Mouse (Mus musculus) thymus, postnatal 14 days (tissue): ENCODE results near the gene Ddx58.

ENCODE experiments used
- DNase-seq: peaks from one replicate; pipeline ENCODE4 v3.0.0; 2021

Gene Ddx58

GRCm38 (mm10) chr4:40239409-40240271, at the start of gene Ddx58:
TSS of gene Ddx58 (minus strand) at chr4:40239828.
- peak; percentile 41 for DNase-seq

DNA sequence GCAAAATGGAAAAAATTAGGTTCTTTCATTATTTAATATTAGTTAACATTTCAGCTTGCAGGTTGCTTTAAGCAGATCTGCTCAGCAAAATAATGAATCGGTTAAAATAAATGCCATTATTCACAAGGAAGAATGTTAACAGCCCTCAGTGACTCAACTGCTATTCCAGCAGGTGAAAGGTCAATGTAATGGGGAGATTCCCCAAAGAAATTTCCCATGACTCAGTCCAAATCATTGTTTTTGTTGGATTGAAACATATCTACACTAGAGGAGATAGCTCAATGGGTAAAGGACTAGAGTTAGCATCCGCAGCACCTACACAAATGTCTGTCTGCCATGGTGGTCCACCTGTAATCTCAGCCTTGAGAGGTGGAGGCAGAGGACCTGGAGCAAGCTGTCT, 49.4 kb upstream of the Ddx58 start:
- DNase-seq: no peak

DNA sequence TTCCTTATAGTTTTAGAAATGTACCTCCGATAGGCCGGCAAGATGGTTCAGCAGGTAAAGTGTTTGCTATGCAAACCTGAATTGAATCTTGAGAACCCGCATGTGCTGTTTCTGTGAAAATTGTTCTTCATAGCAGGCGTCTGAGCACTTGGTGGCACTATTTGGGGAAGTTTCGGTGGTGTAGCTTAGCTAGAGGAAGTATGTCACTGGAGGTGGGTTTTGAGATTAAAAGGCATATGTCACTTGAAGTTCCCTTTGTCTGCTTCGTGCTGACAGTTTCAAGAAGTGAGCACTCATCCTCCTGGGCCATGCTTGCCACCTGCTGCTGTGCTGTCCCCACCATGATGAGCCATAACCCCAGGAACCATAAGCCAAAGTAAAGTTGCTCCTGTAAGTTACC, 47.8 kb upstream of the Ddx58 start:
- DNase-seq: no peak

GRCm38 (mm10) chr4:40285582-40285981, 46.0 kb upstream of the Ddx58 start:
- peak; percentile 78 for DNase-seq

- DNase-seq: peak; percentile 95
Observed at GRCm38 (mm10) chr4:40279276-40279900, 39.8 kb upstream of the Ddx58 start, which contains the start of gene Ndufb6. TSS of gene Ndufb6 (minus strand) at chr4:40279421.

DNA sequence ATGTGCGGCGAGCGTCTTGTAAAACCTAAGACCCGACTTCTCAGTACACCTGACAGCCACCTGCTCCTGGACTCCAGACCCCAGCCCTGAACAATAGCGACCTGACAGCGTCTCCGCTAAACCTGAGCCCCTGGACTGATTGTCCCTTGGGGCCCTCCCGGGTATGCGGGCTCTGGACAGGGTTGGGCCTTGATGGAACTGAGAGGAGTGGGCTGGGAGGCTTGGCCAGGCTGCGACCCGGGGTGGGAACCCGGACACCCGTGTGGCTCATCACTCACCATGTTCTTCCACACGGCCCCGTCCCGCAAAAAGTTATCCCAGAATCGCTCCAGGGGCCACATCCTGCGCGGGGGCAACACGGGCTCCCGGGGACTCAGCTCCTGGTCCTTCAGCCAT, 39.2 kb upstream of the Ddx58 start:
- no peak for DNase-seq

DNA sequence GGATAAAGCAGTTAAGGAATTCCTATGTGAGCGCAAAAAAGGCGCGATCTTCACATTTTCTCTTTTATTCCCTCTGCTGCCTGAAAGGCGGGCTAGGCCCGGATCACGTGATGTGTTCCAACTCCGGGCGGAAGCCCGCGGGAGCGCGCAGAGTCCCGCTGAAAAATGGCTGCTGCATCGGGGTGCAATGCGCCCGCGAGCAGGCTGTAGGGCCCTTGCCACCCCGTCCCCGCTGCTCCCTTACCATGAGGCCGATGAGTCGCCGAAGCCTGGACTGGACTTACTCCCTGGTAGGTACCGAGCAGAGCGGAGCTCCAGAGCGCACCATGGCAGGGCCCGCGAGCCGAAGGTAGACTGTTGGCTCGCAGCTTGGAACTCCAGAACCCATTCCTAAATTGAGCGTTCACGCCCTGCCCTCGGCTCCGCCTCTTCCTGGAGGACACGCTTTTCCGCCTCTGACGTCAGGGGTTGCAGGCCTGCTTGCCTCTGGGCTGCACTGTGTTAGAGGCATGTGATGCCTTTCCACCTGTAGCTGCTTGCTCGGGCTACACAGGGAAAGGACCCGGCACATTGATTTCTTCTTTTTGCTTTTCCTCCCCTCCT, 29.9 kb upstream of the Ddx58 start, which contains the start of the genes Smim27 and Topors:
Smim27 (plus strand) TSS at position 150 of the 603 bp plus-strand sequence.
Topors (minus strand) TSS at position 421 of the 603 bp plus-strand sequence.
- peak; percentile 95 for DNase-seq

DNA sequence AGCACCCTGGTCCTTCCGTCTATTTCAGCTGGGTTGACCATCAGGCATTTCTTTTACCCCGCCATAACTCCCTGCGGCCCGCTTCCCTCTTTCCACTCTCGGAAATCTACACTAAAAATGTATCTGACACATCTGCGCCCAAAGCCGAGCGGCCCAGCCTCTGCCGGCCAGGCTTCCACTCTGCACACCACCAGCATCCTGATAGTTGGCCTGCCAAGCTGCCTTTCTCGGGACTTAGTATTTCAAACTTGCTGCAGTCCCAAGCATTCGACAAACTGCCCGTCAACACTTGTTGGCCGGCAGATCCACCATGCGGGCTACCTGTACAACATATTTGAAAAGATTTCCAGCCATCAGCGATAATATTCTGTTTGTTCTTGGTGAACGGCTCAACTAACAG, 29.2 kb upstream of the Ddx58 start:
- DNase-seq: peak; percentile 49

- DNase-seq: peak; percentile 97
Observed at GRCm38 (mm10) chr4:40268204-40268813, 28.7 kb upstream of the Ddx58 start.

DNA sequence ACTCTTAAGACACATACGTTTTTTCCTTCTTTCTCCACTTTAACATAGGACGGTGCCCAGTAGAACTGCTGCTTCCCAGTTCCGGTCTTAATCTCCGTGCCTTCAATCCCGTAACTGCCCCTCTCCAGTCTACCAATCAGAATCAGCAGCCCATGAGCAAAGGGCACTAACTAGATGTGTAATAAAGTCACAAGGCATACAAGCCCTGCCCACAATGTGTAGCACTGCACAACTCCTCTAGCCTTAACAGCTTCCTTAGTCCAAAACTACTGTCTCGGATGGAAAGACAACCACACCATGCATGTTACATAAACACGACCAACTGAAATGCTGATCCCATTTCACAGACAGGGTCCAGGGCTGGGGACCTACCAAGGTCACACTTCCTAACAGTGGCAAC, 28.1 kb upstream of the Ddx58 start:
- DNase-seq: no peak

- DNase-seq: no peak
Observed at GRCm38 (mm10) chr4:40264321-40264720, 24.7 kb upstream of the Ddx58 start.

DNA sequence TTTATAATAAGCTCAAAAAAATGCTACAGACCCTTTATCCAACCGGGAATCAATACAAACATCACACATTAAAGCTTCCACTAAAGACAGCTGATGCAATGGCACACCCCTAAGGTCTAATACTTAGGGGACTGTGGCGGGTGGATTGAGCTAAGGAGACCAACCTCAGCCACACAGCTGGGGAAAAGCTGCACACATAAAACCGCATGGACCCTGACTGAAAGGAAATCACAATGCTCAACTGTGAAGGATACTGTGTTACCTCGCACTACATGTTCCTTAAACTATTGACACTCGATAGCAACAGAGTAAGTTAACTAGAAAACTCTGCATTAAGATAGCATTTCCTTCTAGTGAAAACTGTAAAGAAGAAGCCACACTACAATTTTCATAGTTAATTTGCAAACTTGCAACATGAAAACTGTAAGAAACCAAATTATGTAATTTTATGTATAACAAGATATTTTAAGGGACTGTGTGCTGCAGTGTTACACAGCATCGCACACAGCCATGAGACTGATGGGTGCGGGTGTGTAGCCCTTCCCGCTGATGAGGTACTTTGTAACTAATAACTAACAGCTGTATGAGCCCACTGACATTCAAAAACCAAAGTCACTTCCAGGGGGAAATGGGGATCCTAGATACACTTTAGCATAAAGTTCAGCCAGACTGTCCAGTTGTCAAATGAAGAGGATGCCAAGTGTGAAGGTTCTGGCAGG, 14.9 kb upstream of the Ddx58 start:
- no peak for DNase-seq

DNA sequence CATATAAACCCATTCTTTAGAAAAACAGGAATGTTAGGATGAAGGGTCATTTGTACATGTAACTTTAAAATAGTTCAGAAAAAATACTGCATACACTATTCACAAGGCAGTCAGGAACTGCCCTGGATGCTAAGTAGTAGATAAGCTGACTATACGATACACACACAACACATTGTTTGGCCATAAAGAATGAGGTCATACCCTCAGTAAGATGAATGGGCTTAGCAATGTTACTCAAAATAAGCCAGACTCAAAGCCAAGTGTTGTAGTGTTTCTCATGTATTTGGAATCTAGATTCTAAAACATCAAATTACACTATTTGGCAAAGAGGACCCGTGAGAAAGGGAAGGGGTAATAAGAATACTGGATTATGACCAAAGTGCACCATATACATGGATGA, 14.1 kb upstream of the Ddx58 start:
- DNase-seq: no peak

DNA sequence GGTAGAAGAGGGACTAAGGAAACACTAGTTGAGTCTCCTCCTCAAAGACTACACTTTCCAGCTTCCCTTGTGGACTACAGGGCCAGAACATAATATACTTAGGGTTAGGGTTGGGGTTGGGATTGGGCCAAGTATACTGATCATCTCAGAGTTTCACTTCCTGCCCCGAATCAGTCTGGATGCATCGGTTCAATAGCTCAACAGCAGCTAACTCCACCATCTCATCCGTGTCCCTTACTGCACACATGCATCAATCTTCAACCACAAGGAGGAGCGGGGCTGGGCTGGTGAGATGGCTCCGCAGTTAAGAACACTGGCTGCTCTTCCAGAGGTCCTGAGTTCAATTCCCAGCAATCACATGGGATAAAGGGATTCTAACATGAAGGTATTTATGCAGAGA, 11.4 kb upstream of the Ddx58 start:
- DNase-seq: no peak

DNA sequence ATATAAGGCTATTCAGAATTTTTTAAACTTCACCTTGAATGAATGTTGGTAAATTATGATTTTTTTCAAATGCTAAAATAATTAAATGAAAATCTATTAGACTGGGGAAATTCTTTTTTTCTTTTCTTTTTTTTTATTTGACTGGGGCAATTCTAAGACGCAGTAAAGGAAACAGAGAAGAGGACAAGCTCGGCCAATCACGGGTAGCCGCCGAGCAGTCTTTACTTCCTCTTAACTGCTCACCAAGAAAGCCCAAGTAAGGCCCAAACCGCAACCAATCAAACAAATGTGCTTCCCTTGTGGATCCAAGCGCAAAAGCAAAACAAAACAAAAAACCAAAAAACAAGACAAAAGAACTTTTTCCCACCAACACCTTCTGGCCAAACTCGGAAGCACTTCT, 4.4 kb upstream of the Ddx58 start:
- DNase-seq: no peak

DNA sequence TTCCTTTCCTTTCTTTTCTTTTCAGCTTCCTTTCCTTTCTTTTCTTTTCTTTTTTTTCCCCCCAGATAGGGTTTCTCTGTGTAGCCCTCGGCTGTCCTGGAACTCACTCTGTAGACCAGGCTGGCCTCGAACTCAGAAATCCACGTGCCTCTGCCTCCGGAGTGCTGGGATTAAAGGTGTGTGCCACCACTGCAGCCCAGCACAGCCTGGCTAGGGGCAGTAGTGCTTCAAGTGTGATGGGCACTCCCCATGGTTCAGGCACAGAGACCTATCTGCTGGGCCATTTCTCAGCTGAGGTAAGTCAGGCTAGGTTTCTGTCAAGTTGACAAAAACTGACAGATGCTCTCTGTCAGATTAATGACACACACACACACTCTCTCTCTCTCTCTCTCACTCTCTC, 3.4 kb upstream of the Ddx58 start:
- no peak for DNase-seq

- DNase-seq: no peak
Observed at GRCm38 (mm10) chr4:40241928-40242327, 2.3 kb upstream of the Ddx58 start.

DNA sequence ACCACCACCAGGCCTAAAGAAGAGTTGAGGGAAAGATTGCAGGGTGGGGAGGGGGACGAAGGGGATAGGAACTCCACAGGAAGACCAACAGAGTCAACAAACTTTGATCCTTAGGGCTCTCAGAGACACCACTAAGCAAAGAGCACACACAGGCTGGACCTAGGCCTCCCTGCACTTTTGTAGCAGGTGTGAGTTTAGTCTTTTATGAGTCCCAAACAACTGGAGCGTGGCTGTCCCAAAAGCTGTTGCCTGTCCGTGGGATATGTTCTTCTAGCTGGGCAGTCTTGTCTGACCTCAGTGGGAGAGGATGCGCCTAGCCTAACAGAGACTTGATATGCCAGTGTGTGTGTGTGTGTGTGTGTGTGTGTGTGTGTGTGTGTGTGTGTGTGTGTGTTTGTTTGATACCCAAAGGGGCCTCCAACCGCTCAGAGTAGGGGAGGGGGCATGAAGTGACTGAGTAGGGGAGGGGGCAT, 680 bp upstream of the Ddx58 start:
- DNase-seq: no peak

- peak; percentile 72 for DNase-seq
Observed at GRCm38 (mm10) chr4:40238483-40239408, 882 bp downstream of the Ddx58 start.

DNA sequence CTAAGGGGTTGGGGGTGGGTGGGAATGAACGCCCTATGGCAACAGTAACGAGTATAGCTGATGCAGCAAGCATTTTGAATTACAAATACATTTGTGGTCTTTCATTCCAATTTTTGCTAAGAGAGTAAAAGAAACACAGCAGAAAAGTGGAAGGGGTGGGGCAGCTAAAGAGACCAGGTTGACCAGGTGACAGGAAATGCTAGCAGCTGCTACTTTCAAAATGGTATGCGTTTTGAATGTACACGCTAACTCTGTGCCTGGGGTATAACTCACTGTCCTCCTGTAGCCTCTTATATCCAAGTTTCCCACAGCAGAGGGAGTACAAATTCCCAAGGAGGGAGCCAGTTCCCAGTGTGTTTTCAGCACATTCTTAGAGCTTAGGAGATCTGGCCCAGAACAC, 2.8 kb downstream of the Ddx58 start:
- DNase-seq: peak; percentile 29

DNA sequence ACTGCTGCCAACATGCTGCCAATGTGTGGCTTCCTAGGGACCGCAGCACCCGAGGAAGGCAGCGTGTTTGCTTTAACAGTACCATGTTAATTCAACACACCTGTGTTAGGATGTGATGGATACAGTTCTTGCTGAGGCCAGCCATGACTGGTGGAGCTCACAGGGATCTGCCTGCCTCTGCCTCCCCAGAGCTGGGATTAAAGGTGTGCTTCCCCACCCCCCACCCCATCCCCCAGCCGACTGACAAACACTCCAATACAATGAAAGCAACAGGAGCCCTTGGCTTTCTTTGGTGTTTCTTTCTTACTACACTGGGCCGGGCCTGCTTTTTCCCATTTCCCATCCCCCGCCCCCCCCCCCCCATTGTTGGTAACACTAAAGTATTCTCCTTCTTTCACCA, 5.4 kb downstream of the Ddx58 start:
- no peak for DNase-seq
